Mouse (Mus musculus) lung, postnatal 0 days (tissue): ENCODE measurements around the gene Anp32b.

Source experiments
- CTCF ChIP-seq: IDR thresholded peaks from 2 replicates; pipeline ENCODE4 v1.5.1; 2016; ENCODE audit warnings: antibody characterized with exemption, mild to moderate bottlenecking
- EP300 ChIP-seq: IDR thresholded peaks from 2 replicates; pipeline ENCODE4 v1.6.1; 2016; ENCODE audit warnings: antibody characterized with exemption, mild to moderate bottlenecking, control low read depth

GRCm38 (mm10) chr4:46507736-46508460 lies 57.2 kb downstream of the Anp32b start:
- peak; percentile 92 for TF ChIP-seq CTCF
- TF ChIP-seq EP300: peak; percentile 32; the same call in 1 of the 2 replicates
